Mouse (Mus musculus): Measurements from ENCODE around the gene Nos3. TPM values are rescaled to one million over a fixed set of nuclear protein-coding genes. Genes with fewer than 3 reads are reported as not detected.

The Nos3 gene
- polyA plus RNA-seq, 1 experiment from 2014 or later, result 1.8 TPM

DNA sequence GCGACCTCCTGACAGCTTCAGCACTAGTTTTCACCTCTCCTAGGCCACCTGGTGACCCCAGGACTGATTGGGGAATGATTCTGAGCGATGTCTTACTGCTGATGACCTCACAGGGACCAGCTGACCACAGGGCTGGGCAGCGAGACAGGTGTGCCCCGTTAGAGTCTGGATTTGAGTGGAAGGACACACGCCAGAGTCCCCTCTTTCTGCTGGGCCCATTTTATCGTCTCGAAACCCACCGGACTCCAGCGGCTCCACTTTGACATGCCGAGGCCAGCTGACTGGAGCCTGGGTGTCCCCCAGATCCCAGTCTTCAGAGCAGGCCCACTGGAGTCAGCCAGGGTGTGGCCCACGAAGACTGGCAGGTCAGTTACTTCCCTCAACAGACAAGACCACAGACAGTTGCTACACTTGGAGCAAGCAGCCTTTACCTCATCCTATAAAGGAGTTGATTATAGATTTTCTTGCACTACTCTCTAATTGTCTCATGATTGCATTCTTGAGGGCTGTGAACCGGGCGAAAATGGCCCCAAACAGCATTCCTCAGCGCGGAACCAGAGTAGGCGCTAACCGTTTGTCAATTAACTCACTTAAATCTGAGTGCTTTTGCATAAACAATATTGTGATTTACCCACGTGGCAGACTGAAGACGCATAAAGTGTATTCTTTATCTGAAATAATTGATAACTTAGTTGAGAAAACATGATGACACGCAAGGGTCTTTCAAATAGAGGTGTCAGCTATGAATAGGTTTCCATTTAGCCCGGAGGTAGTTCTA is 59.6 kb downstream of the Nos3 start:
- Histone ChIP-seq H3K9ac (replicated peaks) (peak overlapping the region; percentile 80), H3K27ac (ENCODE audit: low read depth) (peak overlapping the region; percentile 97), H3K4me1 (ENCODE audit: insufficient read depth) (peaks cover 26% of the 10 kb centered on the region), H3K36me3 (replicated peaks; ENCODE audit: insufficient read depth, low read length) (peaks cover 9% of the 10 kb centered on the region; the same call in 1 of the 2 replicates), H3K4me2 (ENCODE audit: low read depth, low read length) (peak overlapping the region; percentile 96), H3K9me3 (ENCODE audit: low read length) (no peaks in the 10 kb centered on the region), H3K27me3 (ENCODE audit: insufficient read depth, low read length) (no peaks in the 10 kb centered on the region), H3K4me3 (ENCODE audit: low read depth, low read length) (peak overlapping the region; percentile 65)
- ATAC-seq, result peak; percentile 59
- WGBS (ENCODE audit: insufficient replicate concordance), result 12% methylated on average over 21 of the region's 21 CpGs
- no peak for TF ChIP-seq CTCF (IDR thresholded peaks at IDR 0.05; ENCODE audit: low read depth)
- TF ChIP-seq EP300 (IDR thresholded peaks at IDR 0.05; ENCODE audit: low read depth), result no peak
- no peak for DNase-seq

DNA sequence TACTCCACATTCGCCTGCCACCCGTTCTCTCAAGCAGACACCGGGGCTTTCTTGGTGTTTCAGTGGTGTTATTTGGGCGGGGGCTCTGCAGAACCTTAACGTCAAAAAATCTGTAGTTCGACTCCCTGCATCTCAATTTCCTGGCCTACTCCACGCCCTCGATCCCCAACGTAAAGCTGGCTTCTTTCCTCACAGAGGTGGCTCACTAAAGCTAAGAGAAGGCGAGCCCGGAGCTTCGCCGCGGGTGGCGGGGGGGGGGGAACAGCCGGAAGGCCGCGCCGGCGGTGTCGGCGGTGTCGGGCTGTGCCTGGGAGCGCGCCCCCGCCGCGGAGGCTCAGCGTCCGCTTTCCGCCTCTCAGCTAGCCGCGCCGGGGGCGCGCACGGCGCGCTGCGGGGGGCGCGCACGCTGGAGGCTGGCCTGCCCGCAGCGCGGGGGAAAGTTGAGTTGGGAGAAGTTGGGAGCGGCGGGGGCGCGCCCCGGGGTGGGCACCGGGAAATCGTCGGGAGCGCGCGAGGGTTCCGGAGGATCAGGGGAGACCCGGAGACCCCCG is 60.3 kb downstream of the Nos3 start:
- Histone ChIP-seq H3K4me2 (ENCODE audit: low read depth, low read length) (peak overlapping the region; percentile 96), H3K4me3 (ENCODE audit: low read depth, low read length) (peak overlapping the region; percentile 65), H3K9me3 (ENCODE audit: low read length) (no peaks in the 10 kb centered on the region), H3K27ac (ENCODE audit: low read depth) (peak overlapping the region; percentile 97), H3K36me3 (replicated peaks; ENCODE audit: insufficient read depth, low read length) (peaks cover 15% of the 10 kb centered on the region), H3K27me3 (ENCODE audit: insufficient read depth, low read length) (no peaks in the 10 kb centered on the region), H3K4me1 (ENCODE audit: insufficient read depth) (peaks cover 26% of the 10 kb centered on the region), H3K9ac (replicated peaks) (peak overlapping the region; percentile 80)
- DNase-seq (peak; percentile 90), ATAC-seq (peak; percentile 56)
- no peak for TF ChIP-seq CTCF (IDR thresholded peaks at IDR 0.05; ENCODE audit: low read depth)
- TF ChIP-seq EP300 (IDR thresholded peaks at IDR 0.05; ENCODE audit: low read depth), result no peak
- WGBS (ENCODE audit: insufficient replicate concordance), result under 1% methylated on average over 54 of the region's 60 CpGs

DNA sequence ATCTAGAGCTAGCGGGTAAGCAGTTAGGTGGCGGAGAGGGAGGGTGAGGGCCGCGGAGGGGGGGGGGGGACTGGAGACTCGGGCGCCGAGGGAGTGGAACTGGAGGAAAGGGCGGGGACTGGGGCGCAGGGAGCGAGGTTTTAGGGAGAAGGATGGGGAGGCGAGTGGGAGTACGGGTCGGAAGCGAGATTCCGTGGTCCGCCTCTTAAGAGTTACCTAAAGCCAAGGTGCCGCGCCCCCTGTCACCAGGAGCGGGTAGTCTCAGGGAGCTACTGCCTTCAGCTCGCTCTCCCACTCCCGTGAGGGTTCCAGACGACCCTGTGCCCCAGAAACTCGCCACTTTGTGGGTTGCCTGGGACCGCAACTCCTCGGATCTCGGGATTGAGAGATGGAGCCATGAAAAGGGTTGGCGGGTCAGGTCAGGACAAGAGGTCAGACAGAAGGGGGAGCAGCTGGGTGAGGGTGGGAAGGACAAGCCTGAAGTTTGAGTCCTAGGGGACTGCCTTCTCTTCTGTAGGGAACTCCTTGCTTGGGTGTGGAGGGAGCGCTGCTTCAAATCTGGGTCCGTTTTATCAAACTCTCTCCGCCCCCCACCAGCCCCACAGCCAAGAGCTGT is 60.9 kb downstream of the Nos3 start:
- Histone ChIP-seq H3K4me1 (ENCODE audit: insufficient read depth) (peaks cover 26% of the 10 kb centered on the region), H3K9ac (replicated peaks) (peak overlapping the region; percentile 80), H3K4me2 (ENCODE audit: low read depth, low read length) (peak overlapping the region; percentile 96), H3K9me3 (ENCODE audit: low read length) (no peaks in the 10 kb centered on the region), H3K4me3 (ENCODE audit: low read depth, low read length) (peak overlapping the region; percentile 65), H3K27ac (ENCODE audit: low read depth) (peak overlapping the region; percentile 97), H3K36me3 (replicated peaks; ENCODE audit: insufficient read depth, low read length) (peaks cover 14% of the 10 kb centered on the region), H3K27me3 (ENCODE audit: insufficient read depth, low read length) (no peaks in the 10 kb centered on the region)
- TF ChIP-seq CTCF (IDR thresholded peaks at IDR 0.05; ENCODE audit: low read depth) (peak; percentile 42), EP300 (IDR thresholded peaks at IDR 0.05; ENCODE audit: low read depth) (no peak)
- no peak for ATAC-seq
- no peak for DNase-seq
- WGBS (ENCODE audit: insufficient replicate concordance), result 3% methylated on average over 27 of the region's 30 CpGs

DNA sequence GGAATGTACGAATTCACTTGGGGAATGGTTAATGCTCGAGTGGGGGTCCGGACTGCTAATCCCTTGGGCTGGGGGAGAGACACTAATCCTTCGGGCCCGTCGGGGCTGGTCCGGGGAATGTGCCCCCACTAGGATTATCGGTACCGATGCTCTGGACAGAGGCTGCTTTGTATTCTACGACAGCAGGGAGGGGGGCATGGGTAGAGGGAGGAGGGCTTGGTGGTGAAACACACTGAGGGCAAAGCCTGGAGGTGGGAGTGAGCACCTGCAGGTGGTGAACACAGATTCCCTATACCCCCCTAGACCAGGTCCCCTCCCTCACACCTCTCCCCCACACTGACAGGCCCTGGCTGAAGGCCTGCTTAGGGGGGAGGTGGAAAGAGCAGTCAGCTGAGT is 61.4 kb downstream of the Nos3 start:
- Histone ChIP-seq H3K4me1 (ENCODE audit: insufficient read depth) (peaks cover 26% of the 10 kb centered on the region), H3K9me3 (ENCODE audit: low read length) (no peaks in the 10 kb centered on the region), H3K9ac (replicated peaks) (peak overlapping the region; percentile 80), H3K4me3 (ENCODE audit: low read depth, low read length) (peak overlapping the region; percentile 65), H3K4me2 (ENCODE audit: low read depth, low read length) (peak overlapping the region; percentile 96), H3K27ac (ENCODE audit: low read depth) (no peak overlapping the region), H3K27me3 (ENCODE audit: insufficient read depth, low read length) (no peaks in the 10 kb centered on the region), H3K36me3 (replicated peaks; ENCODE audit: insufficient read depth, low read length) (peaks cover 13% of the 10 kb centered on the region)
- ATAC-seq (no peak), DNase-seq (no peak)
- 11% methylated on average over 10 of the region's 10 CpGs for WGBS (ENCODE audit: insufficient replicate concordance)
- TF ChIP-seq CTCF (IDR thresholded peaks at IDR 0.05; ENCODE audit: low read depth), result no peak
- no peak for TF ChIP-seq EP300 (IDR thresholded peaks at IDR 0.05; ENCODE audit: low read depth)

DNA sequence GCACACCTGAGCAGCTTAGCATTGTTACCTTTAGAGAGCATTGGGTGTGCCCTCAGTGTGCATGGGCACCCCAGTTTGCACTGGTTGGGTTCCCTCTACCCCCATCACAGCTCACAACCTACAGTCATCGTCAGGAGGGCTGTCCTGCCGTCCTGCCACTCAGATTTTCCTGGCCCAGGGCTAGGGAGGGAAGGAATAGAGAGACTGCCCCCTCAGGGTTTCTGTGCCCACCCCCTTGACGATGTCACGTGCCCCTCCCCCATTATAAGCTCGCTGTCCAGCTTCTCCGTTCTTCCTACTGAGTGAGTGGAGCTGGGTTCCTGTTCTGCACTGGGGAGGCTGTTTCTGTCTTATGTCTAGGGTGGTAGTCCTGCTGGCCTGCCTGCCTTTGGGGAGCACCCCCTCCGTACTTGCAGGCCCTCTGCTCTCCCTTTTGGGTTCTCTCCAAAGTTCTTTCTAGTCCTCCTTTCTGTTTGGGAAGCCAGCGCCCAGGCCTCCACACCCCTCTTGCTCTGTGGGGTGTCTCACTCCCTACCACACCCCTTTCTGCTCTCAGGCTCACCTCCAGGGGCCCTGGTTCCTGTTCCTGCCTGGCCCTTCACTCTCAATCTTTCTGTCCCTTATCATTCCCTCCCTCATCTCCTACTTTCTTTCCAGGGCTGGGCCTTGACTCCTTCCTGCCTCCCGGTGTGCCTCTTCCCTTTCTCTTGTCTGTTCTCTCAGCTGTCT is 62.1 kb downstream of the Nos3 start:
- WGBS (ENCODE audit: insufficient replicate concordance), result 19% methylated on average over 9 of the region's 9 CpGs
- H3K9me3 ChIP-seq (ENCODE audit: low read length), result no peaks in the 10 kb centered on the region
- H3K4me2 ChIP-seq (ENCODE audit: low read depth, low read length), result peak overlapping the region; percentile 96; the same call in 1 of the 2 replicates
- peaks cover 19% of the 10 kb centered on the region for H3K36me3 ChIP-seq (replicated peaks; ENCODE audit: insufficient read depth, low read length)
- H3K27ac ChIP-seq (ENCODE audit: low read depth), result no peak overlapping the region
- TF ChIP-seq EP300 (IDR thresholded peaks at IDR 0.05; ENCODE audit: low read depth), result no peak
- no peak for TF ChIP-seq CTCF (IDR thresholded peaks at IDR 0.05; ENCODE audit: low read depth)
- ATAC-seq (no peak), DNase-seq (no peak)
- 0 out of 2 replicates have a peak overlapping the region, but pooled peaks have one; percentile 65 for H3K4me3 ChIP-seq (ENCODE audit: low read depth, low read length)
- peaks cover 26% of the 10 kb centered on the region for H3K4me1 ChIP-seq (ENCODE audit: insufficient read depth)
- no peak overlapping the region for H3K9ac ChIP-seq (replicated peaks)
- H3K27me3 ChIP-seq (ENCODE audit: insufficient read depth, low read length), result no peaks in the 10 kb centered on the region

DNA sequence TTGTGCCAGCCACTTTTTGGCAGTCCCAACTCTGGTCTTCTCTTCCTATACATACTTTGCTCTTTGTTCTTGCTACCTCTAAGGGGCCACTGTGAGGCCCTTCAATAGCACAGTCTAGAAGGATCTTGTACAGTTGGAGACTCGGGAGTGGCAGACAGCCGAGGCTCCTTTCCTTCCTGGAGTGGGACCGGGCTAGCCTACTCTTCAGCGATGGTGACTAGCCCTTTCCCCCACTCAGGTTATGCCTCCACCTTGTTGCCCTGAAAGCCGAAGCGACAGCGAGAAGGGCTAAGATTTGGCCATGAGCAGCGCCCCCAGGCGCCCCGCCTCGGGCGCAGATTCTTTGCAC is 62.6 kb downstream of the Nos3 start:
- no peaks in the 10 kb centered on the region for H3K9me3 ChIP-seq (ENCODE audit: low read length)
- H3K4me2 ChIP-seq (ENCODE audit: low read depth, low read length), result peak overlapping the region; percentile 4; the same call in 1 of the 2 replicates
- WGBS (ENCODE audit: insufficient replicate concordance), result 43% methylated on average over 12 of the region's 12 CpGs
- H3K27me3 ChIP-seq (ENCODE audit: insufficient read depth, low read length), result no peaks in the 10 kb centered on the region
- H3K4me3 ChIP-seq (ENCODE audit: low read depth, low read length), result no peak overlapping the region
- H3K9ac ChIP-seq (replicated peaks), result no peak overlapping the region
- TF ChIP-seq EP300 (IDR thresholded peaks at IDR 0.05; ENCODE audit: low read depth) (no peak), CTCF (IDR thresholded peaks at IDR 0.05; ENCODE audit: low read depth) (no peak)
- no peak for ATAC-seq
- no peak overlapping the region for H3K27ac ChIP-seq (ENCODE audit: low read depth)
- peaks cover 26% of the 10 kb centered on the region for H3K4me1 ChIP-seq (ENCODE audit: insufficient read depth)
- H3K36me3 ChIP-seq (replicated peaks; ENCODE audit: insufficient read depth, low read length), result peaks cover 25% of the 10 kb centered on the region
- DNase-seq, result no peak

Measured in liver, postnatal 0 days (tissue).